Mouse (Mus musculus) T-helper 1 cell (primary cell): ENCODE data around the gene Csnka2ip.

Experiments
- in situ Hi-C: fragments of 300-600 bp; cut with MboI, MseI; formaldehyde crosslinking; loops from one replicate; pipeline ENCODE4 v1.15.1; 2025; ENCODE audit warnings: high pct_unique_total_duplicates

The Csnka2ip gene

DNA sequence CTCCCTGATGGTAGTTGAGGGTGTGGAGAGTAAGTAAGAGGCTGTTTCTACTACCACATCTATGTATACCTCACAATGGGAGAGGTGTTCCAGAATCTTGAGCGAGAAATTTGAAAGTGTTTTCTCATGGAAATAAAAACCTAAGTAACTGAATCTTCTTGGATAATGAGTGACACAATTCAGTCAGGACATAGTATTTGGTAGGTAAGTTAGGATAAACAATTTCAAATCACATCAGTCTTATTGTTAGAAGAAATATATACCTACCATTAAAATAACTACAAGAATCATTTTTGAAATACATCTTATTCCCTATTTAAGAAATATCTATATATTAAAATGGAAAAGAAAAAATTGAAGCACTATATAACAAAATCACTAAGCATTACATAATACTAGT, at the start of gene Csnka2ip:
Csnka2ip (minus strand) TSS at position 101 of the 400 bp plus-strand sequence.
- in situ Hi-C loops = no loop called here

- in situ Hi-C loops = no loop called here
These were observed 47.5 kb upstream of the Csnka2ip start for GRCm38 (mm10) chr16:64649594-64650290.

DNA sequence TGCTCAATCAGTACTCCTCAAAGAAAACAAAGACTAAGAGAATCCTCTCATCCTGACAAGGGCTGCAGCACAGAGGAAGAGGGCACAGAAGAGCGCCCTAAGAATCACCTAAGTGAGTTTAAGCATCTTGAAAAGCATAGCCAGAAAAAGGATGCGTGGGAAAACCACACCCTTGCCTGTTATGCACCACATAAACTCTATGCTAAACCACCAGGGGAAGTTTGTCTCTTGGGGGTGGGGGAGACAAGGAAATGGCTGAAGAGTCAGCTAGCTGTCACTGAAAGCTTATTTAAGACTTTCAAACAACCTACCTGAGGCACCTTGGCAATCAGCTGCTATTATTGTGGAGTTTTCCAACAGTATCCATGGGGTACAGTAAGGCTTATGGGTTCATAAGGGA, 45.6 kb upstream of the Csnka2ip start:
- in situ Hi-C loops = no loop called here

GRCm38 (mm10) chr16:64635110-64635509, 32.9 kb upstream of the Csnka2ip start:
- in situ Hi-C loops = no loop called here

DNA sequence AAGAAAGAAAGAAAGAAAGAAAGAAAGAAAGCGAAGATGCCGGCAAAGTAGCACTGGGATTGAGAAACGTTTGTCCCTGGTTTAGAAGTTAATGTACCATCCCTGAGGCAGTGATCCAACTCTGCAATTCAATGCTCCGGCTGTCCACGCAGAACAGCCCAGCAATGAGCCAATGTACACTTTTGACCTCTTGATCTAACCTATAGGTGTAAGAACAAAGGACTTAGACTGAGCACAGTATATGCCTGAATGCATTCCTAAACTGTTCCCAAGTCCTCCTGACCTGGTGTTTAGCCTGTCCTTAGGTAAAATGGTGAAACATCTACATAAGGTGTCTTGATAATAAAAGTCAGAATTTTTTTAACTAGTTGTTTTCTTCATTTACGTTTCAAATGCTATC, 17.9 kb upstream of the Csnka2ip start:
- in situ Hi-C loops = no loop called here

DNA sequence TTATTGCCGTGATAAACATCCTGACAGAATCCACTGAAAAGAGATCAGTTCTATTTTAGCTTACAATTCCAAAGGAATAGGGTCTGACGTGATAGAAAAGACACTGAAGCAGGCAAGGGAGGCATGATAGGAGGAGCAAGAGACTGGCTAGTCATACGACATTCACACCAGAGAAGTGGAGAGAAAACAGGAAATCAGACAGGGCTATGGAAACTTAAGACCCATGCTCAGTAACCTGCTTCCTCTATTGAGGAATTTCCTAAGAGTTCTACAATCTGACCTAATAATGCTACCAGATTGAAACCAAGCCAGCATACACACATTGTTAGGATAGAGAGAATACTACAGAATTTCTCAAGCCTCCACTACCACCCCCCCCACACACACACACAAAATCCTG, 12.4 kb upstream of the Csnka2ip start:
- in situ Hi-C loops = no loop called here

- in situ Hi-C loops = no loop called here
These were observed 5.6 kb upstream of the Csnka2ip start for GRCm38 (mm10) chr16:64607793-64608192.

GRCm38 (mm10) chr16:64586825-64587224, 15.4 kb downstream of the Csnka2ip start:
- in situ Hi-C loops = no loop called here

DNA sequence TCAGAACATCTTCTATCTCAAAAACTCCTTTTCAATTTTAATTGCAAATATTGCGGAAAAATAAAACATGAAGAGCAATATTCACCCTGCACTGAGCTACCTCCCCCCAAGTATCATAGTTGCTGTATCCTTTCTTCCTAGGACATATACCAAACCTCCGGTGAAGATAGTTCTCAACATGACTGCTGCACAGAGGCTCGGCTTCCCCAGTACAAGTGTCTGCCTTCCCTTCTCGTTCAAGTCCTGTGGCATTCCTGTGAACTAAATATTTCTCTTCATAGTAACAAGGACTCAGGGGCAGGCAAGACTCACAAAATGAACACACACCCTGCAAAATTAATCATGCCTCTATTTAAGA, 16.0 kb downstream of the Csnka2ip start:
- in situ Hi-C loops = no loop called here

DNA sequence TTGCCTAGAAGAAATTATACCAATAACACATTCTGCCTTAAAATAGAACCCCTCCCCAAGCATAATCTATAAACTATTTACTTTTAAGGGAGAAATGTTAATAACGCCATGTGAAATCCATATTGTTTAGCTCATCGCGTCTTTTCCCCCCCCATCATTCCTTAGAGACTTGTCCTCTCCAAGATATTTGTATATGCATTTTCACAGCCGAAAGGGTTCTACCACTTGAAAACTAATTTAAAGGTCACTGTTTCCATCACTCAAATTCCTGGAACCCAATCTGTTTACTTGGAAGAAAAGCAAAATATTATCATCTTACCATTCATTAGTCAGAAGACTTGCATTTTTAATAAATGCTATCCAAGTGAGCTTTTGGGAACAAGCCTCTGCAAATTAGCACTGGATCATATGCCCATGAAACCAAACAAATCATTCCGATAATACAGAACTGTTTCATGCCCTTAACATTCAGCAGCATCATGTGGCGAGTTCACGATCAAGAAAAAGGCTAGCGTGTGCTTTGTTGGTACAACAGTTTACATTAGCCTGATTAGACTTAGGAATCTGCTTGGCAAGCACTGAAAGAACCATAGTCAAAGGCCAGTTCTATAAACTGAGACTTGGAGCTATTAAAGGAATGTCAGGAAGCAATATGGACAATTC, 16.5 kb downstream of the Csnka2ip start:
- in situ Hi-C loops = no loop called here

GRCm38 (mm10) chr16:64584591-64584990, 17.6 kb downstream of the Csnka2ip start:
- in situ Hi-C loops = no loop called here

DNA sequence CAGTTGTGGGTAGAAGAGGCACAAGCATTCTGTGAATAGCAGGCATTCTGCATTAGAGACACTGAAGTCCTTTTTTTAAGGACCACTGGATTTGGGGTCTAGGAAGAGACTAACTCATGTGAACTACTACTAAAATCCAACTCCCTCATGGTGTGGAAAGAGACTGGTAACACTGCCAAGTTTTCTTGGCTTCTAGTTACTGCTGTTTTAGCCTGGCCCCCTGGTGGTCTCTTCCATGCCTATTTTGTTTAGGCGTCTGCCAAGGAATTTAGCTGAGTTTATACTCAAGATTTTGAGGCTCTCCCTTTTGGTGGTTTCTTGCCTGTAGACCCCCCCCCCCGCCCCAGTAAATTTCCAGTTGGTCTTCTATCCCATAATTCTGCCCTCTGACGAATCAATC, 18.8 kb downstream of the Csnka2ip start:
- in situ Hi-C loops = no loop called here

DNA sequence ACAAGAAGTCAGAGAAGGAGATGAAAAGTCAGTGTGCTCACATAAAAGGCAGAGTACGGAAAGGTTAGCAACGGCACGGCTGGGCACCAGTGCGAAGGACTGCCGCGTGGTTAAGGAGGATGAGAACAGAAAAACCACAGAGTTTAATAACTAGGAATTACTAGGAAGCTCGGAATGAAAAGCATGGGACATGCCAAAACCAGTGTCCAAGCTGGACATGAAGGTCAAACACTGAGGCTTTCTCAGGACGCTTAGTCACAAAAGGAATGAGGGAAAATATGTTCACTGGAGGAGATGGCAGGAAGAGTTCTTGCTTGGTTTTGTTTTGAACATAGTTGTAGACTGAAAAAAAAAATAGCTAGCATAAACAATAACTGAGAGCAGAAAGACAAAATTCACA, 32.7 kb downstream of the Csnka2ip start:
- in situ Hi-C loops = no loop called here

GRCm38 (mm10) chr16:64563081-64563480, 39.1 kb downstream of the Csnka2ip start:
- in situ Hi-C loops = no loop called here

GRCm38 (mm10) chr16:64558518-64558917, 43.7 kb downstream of the Csnka2ip start:
- in situ Hi-C loops = no loop called here

GRCm38 (mm10) chr16:64526883-64527282, 75.3 kb downstream of the Csnka2ip start:
- in situ Hi-C loops = no loop called here

GRCm38 (mm10) chr16:64524051-64524645, 78.1 kb downstream of the Csnka2ip start:
- in situ Hi-C loops = no loop called here

GRCm38 (mm10) chr16:64513423-64513822, 88.8 kb downstream of the Csnka2ip start:
- in situ Hi-C loops = no loop called here
